Mouse (Mus musculus) heart, adult 2 months (tissue): ENCODE measurements around the gene Capn3. TPM values are rescaled to one million over a fixed set of nuclear protein-coding genes. Genes with fewer than 3 reads are reported as not detected.

Experiments
- DNase-seq, 2 experiments: peaks; one replicate each; pipeline ENCODE4 v3.0.0; 2021
- H3K27ac ChIP-seq: fragments of 200-600 bp; 2 replicates; pipeline ENCODE4 v1.8.1; 2022
- H3K27me3 ChIP-seq: fragments of 200-500 bp; 2 replicates; pipeline ENCODE4 v1.6.1; 2012; ENCODE audit warnings: mild to moderate bottlenecking, low read length, inconsistent platforms, mixed read lengths; ENCODE audit not compliant: control insufficient read depth, insufficient read depth
- H3K36me3 ChIP-seq: fragments of 200-500 bp; 2 replicates; pipeline ENCODE4 v1.6.1; 2012; ENCODE audit warnings: low read length, inconsistent platforms; ENCODE audit not compliant: control insufficient read depth, insufficient read depth
- H3K4me1 ChIP-seq: fragments of 200-500 bp; 2 replicates; pipeline ENCODE4 v1.6.1; 2011; ENCODE audit warnings: low read length; ENCODE audit not compliant: control insufficient read depth, insufficient read depth
- H3K4me3 ChIP-seq: fragments of 200-600 bp; 2 replicates; pipeline ENCODE4 v1.8.1; 2022
- H3K79me2 ChIP-seq: fragments of 200-500 bp; replicated peaks from 2 replicates; pipeline ENCODE4 v1.6.1; 2012; ENCODE audit warnings: mild to moderate bottlenecking, inconsistent platforms, low read length, moderate library complexity, mixed read lengths; ENCODE audit not compliant: control insufficient read depth, insufficient read depth
- H3K9ac ChIP-seq: fragments of 200-500 bp; 2 replicates; pipeline ENCODE4 v1.6.1; 2012; ENCODE audit warnings: low read depth, mild to moderate bottlenecking, control low read depth, inconsistent platforms, low read length, mixed read lengths
- CTCF ChIP-seq: fragments of 200-600 bp; IDR thresholded peaks from 2 replicates; pipeline ENCODE4 v1.8.1; 2022; ENCODE audit warnings: antibody characterized with exemption, mild to moderate bottlenecking, moderate library complexity
- EP300 ChIP-seq: fragments of 200-500 bp; IDR thresholded peaks from 2 replicates; pipeline ENCODE4 v1.6.1; 2011; ENCODE audit warnings: low read depth, low read length, control low read depth; ENCODE audit not compliant: insufficient read depth
- POLR2A ChIP-seq: fragments of 200-500 bp; IDR thresholded peaks from 2 replicates; pipeline ENCODE4 v1.6.1; 2011; ENCODE audit warnings: mild to moderate bottlenecking, low read depth, low read length, control low read depth; ENCODE audit not compliant: insufficient read depth
- WGBS: fragments of 180-500 bp; shearing (Covaris S2); methylation state at CpG from one replicate; pipeline ENCODE4 v1.1.7; 2018; 5-methylcytosine and 5-hydroxymethylcytosine counted together
- intact Hi-C: fragments of 180-260 bp; cut with DNase I; formaldehyde crosslinking; loops from one replicate; pipeline ENCODE4 v1.15.1; 2025
- polyA plus RNA-seq: library from polyadenylated mRNA; depleted of rRNA; stranded (reverse); fragments of >200 nt; gene quantifications from 2 replicates; pipeline ENCODE4 v1.2.3, GENCODE M21; 2012; rRNA removed
- total RNA-seq, 2 experiments: library from RNA; stranded (reverse); gene quantifications; 2 replicates each; pipeline ENCODE4 v1.2.3; 2021

The Capn3 gene
- total and polyA plus RNA-seq, 3 experiments: 1.5 to 2.6 (median 1.9) TPM

DNA sequence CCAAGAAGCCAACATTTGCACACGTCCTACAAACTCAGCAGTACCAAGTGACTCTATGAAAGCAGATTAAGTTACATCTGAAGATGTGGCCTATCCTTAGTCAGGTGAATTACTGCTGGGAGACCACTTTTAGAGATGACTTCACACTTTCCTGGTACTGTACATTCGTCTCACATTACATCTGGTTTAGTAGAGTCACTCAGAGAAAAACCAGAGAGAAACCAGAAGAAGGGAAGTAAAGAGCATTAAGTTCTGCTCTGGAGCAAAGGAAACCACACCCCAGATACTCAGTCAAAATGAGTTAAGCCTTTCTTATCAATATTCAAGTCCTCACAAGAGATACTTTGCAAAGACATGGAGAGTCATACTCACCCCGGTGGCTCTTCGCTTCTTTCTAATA is 75.4 kb downstream of the Capn3 start:
- Histone ChIP-seq H3K79me2 (no peaks in the 10 kb centered on the region), H3K27ac (no peak overlapping the region), H3K36me3 (peaks cover 21% of the 10 kb centered on the region), H3K4me3 (no peak overlapping the region), H3K9ac (no peak overlapping the region), H3K4me1 (peaks cover 6% of the 10 kb centered on the region), H3K27me3 (no peaks in the 10 kb centered on the region)
- TF ChIP-seq CTCF (no peak), EP300 (no peak), POLR2A (no peak)
- no peak for DNase-seq
- 67% methylated on average over 4 of the region's 4 CpGs for WGBS
- intact Hi-C loops: loop anchor here (5.0 kb wide), 1 partner anchor 36 kb away; the partner anchor contains the start of gene Snap23

DNA sequence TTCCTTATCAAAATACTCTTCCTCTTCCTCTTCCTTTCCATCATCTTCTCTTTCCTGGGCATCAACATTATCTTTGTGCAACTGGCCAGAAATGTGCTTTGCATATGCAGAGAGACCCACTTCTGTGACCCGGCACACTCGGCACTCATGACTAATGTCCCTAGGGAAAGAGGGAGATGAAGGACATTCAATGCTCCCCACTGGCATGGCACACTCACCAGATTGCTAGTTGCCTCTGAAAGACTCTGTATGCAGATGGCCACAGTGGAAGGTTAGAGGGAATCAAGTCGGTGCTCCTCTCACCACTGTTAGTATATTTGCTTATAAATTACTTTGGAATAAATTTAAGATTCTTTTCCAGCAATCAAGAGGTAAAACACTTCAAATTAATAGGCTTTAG is 83.5 kb downstream of the Capn3 start:
- intact Hi-C loops: no loop called here
- Histone ChIP-seq H3K27ac (peak overlapping the region; percentile 88), H3K4me3 (peak overlapping the region; percentile 44), H3K27me3 (no peaks in the 10 kb centered on the region), H3K4me1 (peaks cover 3% of the 10 kb centered on the region), H3K79me2 (no peaks in the 10 kb centered on the region), H3K9ac (peak overlapping the region; percentile 50), H3K36me3 (peaks cover 13% of the 10 kb centered on the region)
- 15% methylated on average over 3 of the region's 3 CpGs for WGBS
- peak; percentile 30 to 50 for DNase-seq
- no peak for TF ChIP-seq POLR2A
- no peak for TF ChIP-seq CTCF
- no peak for TF ChIP-seq EP300

DNA sequence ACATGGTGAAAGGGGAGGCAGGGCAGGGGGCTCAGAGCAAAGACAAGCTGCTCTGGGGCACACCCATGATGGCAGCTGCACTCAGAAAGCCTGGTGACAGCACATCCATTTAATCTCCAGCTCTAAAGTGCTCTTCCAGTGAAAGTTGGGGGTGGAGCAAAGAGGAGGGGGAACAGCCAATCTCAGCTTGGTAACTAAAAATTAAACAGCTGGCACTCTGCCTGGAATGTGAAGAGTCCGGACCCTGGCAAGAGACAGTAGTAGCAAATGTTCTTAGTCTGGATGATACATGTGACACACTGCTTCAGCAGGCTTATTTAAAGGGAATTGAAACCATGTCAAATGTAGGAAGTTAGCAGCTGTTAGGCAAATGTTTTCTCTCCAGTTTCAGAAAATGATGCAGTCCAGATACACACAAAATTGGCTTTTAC is 84.0 kb downstream of the Capn3 start:
- Histone ChIP-seq H3K27me3 (no peaks in the 10 kb centered on the region), H3K9ac (no peak overlapping the region), H3K27ac (peak overlapping the region; percentile 88), H3K4me1 (peaks cover 3% of the 10 kb centered on the region), H3K36me3 (peaks cover 11% of the 10 kb centered on the region), H3K79me2 (no peaks in the 10 kb centered on the region), H3K4me3 (peak overlapping the region; percentile 44)
- WGBS: 2% methylated on average over 1 of the region's 1 CpGs
- TF ChIP-seq POLR2A (peak; percentile 86), EP300 (peak; percentile 89), CTCF (no peak)
- peak; percentile 65 to 87 for DNase-seq
- intact Hi-C loops: loop anchor here (2.0 kb wide), 1 partner anchor 21 kb away; no protein-coding TSS in a partner anchor

DNA sequence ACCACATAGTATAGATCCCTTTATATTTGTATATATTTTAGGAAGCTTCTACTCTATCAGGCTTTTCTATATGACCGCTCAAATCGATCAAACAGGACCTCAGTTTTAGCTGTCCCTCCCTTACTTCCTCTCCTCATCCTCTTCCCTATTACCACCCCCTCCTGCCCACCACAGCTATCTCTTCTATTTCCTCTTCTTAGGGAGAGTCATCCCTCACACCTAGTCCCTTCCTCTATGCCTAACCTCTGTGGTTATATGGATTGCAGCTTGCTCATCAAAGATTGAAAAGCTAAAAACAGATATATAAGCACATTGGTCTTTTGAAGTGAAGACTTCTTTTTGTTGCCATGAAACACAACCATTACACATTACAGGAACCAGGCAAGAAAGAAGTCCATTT is 88.9 kb downstream of the Capn3 start:
- no peak for DNase-seq
- 84% methylated on average over 2 of the region's 2 CpGs for WGBS
- Histone ChIP-seq H3K9ac (no peak overlapping the region), H3K36me3 (peaks cover 8% of the 10 kb centered on the region), H3K79me2 (no peaks in the 10 kb centered on the region), H3K27ac (no peak overlapping the region), H3K4me3 (no peak overlapping the region), H3K27me3 (no peaks in the 10 kb centered on the region), H3K4me1 (peaks cover 3% of the 10 kb centered on the region)
- TF ChIP-seq EP300 (no peak), POLR2A (no peak), CTCF (no peak)
- intact Hi-C loops: no loop called here

Other genes starting within 250 kb of the Capn3 start
- gene Pla2g4e, start 210.7 kb upstream of the Capn3 start, total RNA-seq: 1 to 10 TPM; 3.5 to 4.0 TPM
- gene Pla2g4e, start 210.7 kb upstream of the Capn3 start, polyA plus RNA-seq: 5.9 and 8.4 TPM in 2 replicates
- not detected for gene Pla2g4d, start 166.8 kb upstream of the Capn3 start, total RNA-seq
- not detected in 2 replicates for gene Pla2g4d, start 166.8 kb upstream of the Capn3 start, polyA plus RNA-seq
- gene Pla2g4f, start 141.9 kb upstream of the Capn3 start, total RNA-seq: not detected
- gene Pla2g4f, start 141.9 kb upstream of the Capn3 start, polyA plus RNA-seq: 0.08 TPM in 1 of 2 replicates, not detected in the other
- gene Vps39, start 102.9 kb upstream of the Capn3 start, total RNA-seq: 10 to 100 TPM; 25.9 to 27.2 TPM
- 14.9 and 44.8 TPM in 2 replicates for gene Vps39, start 102.9 kb upstream of the Capn3 start, polyA plus RNA-seq
- 10 to 100 TPM; 22.0 to 24.5 TPM for gene Ganc, start 52.1 kb upstream of the Capn3 start, total RNA-seq
- gene Ganc, start 52.1 kb upstream of the Capn3 start, polyA plus RNA-seq: 14.3 and 20.3 TPM in 2 replicates
- gene Tmem87a, start 51.9 kb upstream of the Capn3 start, total RNA-seq: 10 to 100 TPM; 15.4 to 17.6 TPM
- 7.6 and 12.2 TPM in 2 replicates for gene Tmem87a, start 51.9 kb upstream of the Capn3 start, polyA plus RNA-seq
- 100 to 1,000 TPM; 443 to 527 TPM for gene Zfp106, start 107.8 kb downstream of the Capn3 start, total RNA-seq
- gene Zfp106, start 107.8 kb downstream of the Capn3 start, polyA plus RNA-seq: 174 and 320 TPM in 2 replicates
- gene Snap23, start 111.7 kb downstream of the Capn3 start, total RNA-seq: 10 to 100 TPM; 57.9 to 65.4 TPM
- gene Snap23, start 111.7 kb downstream of the Capn3 start, polyA plus RNA-seq: 12.1 and 25.8 TPM in 2 replicates
- 10 to 100 TPM in 1 of 2 experiments, 1 to 10 TPM in 1; 9.8 to 10.2 TPM for gene Haus2, start 153.4 kb downstream of the Capn3 start, total RNA-seq
- 3.6 and 8.1 TPM in 2 replicates for gene Haus2, start 153.4 kb downstream of the Capn3 start, polyA plus RNA-seq
- 10 to 100 TPM; 14.5 to 14.9 TPM for gene Lrrc57, start 153.5 kb downstream of the Capn3 start, total RNA-seq
- 12.1 and 21.1 TPM in 2 replicates for gene Lrrc57, start 153.5 kb downstream of the Capn3 start, polyA plus RNA-seq
- 1 to 10 TPM; 6.6 TPM for gene Stard9, start 173.1 kb downstream of the Capn3 start, total RNA-seq
- gene Stard9, start 173.1 kb downstream of the Capn3 start, polyA plus RNA-seq: 6.5 and 11.4 TPM in 2 replicates